Mouse (Mus musculus): ENCODE results near the gene Lrrc26. TPM values are rescaled to one million over a fixed set of nuclear protein-coding genes. Genes with fewer than 3 reads are reported as not detected.
A peak's percentile ranks its signal among the peaks of the same experiment; 100 is the strongest.
"Not testable (repeated sequence)": the region's sequence is repeated elsewhere in the genome, so short reads cannot be mapped to it uniquely, and the experiment has no call there.

Gene Lrrc26
- total RNA-seq (2021), result not detected
- long read RNA-seq, experiment 1, result 0 reads
- long read RNA-seq, experiment 2, result 0 reads

GRCm38 (mm10) chr2:25289651-25290050, at the start of gene Lrrc26:
TSS of gene Lrrc26 (plus strand) at chr2:25289915.
- DNase-seq, result peak; percentile 68

DNA sequence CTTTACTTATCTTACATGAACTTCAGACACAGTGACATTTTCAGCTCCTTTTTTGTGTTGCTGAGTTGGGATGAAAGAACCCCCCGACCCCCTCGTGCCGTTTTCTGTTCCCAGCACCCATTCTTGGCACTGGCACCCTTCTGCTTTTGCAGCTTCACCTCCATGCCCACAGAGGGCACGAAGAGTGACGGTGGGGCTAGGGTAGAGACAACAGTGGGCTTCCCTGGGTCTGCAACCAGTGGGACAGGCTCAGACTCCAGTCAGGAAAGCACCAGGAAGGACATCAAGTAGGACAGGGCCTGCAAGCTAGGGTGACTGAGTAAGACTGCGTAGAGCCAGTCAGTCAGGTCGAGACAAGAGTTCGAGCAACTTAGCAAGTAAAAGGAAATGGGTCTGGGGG, 49.4 kb upstream of the Lrrc26 start:
- no peak for DNase-seq

- DNase-seq, result peak; percentile 81
Observed at GRCm38 (mm10) chr2:25240723-25241437, 48.8 kb upstream of the Lrrc26 start.

- DNase-seq, result no peak
Observed at GRCm38 (mm10) chr2:25241438-25241775, 48.3 kb upstream of the Lrrc26 start.

- no peak for DNase-seq
Observed at GRCm38 (mm10) chr2:25242101-25242506, 47.6 kb upstream of the Lrrc26 start, which contains the start of the genes Rnf208 and Cysrt1. TSS of gene Rnf208 (plus strand) at chr2:25242255. TSS of gene Cysrt1 (minus strand) at chr2:25242452.

- DNase-seq, result no peak
Observed at GRCm38 (mm10) chr2:25243342-25243741, 46.4 kb upstream of the Lrrc26 start.

GRCm38 (mm10) chr2:25244144-25244543, 45.6 kb upstream of the Lrrc26 start:
- DNase-seq, result no peak

DNA sequence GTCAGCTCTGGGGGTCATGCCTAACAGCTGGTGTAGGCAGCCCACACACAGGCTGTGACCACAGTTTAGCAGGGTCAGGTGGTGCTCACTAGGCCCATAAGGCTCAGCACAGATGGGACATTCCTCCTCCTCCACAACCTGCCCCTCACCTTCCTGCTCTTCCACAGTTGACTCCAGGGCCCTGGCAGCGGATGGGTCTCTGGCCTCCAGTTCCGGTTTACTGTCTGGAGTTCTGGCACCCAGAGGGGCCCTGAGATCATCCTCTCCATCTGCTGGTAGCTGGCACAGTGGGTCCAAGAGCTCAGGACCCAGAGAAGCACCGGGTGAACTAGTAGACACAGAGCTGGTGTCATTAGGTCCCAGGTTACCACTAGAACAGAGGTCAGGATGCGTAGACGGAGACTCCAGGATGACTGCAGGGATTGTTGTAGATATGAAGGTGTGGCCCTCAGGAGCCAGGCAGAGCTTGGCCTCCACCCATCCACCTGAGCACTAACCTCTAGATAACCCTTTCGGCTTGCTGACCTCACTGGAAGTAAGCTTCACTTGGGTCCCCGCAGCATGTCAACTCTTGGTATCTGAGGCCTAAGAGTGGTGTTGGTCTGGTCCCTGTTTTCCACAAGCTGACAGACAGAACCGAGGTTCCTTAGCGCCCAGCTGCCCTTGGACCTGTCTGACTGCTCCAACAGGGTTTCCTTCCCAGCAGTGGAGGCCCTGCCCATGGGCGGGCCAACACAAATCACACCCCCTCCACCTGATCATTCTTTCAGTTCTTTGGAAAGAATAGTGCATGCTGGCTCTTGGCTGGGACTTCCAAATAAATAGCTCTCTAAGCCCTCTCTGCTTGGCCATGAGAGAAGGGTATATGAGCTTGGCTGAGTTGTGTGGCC, 43.3 kb upstream of the Lrrc26 start, which contains the start of gene AL732309.1:
AL732309.1 (minus strand) TSS at position 681 of the 890 bp plus-strand sequence.
- DNase-seq, result no peak

- DNase-seq, result no peak
Observed at GRCm38 (mm10) chr2:25252331-25252730, 37.4 kb upstream of the Lrrc26 start.

GRCm38 (mm10) chr2:25255284-25255779, 34.4 kb upstream of the Lrrc26 start, which contains the start of gene Tmem203:
TSS of gene Tmem203 (plus strand) at chr2:25255439.
- DNase-seq, result peak; percentile 93

DNA sequence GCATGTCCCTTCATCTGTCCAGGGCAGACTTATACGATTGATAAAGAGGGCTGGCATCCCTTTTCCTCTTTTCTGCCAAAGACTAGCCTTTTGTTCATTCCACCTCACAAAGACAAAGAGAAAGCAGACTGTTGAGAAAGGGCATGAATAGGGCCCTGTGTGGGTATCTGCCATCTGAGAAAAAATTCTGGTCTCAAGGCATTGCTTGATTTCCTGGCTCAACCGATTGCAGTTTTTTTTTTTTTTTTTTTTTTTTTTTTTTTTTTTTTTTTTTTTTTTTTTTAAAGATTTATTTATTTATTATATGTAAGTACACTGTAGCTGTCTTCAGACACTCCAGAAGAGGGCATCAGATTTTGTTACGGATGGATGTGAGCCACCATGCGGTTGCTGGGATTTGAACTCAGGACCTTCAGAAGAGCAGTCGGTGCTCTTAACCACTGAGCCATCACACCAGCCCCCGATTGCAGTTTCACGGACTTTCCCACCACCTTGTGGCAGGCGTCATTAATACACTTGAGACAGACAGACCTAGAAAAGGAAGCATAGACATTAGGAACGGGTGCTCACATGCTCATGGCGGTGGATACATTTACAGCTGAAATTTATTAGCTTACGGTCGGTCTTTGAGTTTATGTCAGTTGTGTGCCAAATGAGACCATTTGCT, 33.1 kb upstream of the Lrrc26 start:
- DNase-seq, result peak; percentile 61

DNA sequence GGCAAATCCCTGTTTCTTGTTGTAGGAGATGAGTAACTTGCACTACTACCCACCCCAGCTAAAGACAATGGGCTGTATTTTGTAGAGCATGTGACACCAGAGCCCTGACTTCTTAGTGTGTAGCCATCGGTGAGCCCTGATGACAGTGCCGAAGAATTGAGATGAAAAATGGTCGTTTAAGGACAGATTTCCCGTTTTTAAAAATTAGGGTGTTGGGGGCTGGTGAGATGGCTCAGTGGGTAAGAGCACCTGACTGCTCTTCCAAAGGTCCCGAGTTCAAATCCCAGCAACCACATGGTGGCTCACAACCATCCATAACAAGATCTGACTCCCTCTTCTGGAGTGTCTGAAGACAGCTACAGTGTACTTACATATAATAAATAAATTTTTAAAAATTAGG, 32.5 kb upstream of the Lrrc26 start:
- not testable (repeated sequence) for DNase-seq

- no peak for DNase-seq
Observed at GRCm38 (mm10) chr2:25258887-25259286, 30.8 kb upstream of the Lrrc26 start.

DNA sequence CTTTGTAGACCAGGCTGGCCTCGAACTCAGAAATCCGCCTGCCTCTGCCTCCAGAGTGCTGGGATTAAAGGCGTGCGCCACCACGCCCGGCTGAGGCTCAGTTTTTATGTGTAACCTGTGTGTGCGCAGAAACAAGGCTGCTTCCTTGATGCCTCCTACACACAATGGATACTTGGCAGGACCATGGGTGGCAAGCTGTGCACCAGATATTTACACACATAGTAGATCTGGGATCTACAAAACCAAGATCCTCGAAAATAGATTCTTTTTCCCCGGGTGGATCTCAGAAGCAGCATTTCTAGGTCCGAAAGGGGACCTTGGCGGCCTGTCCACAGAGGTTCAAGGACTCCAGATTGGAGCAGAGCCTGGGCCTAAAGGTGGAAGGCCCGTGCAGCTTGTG, 27.8 kb upstream of the Lrrc26 start:
- DNase-seq, result no peak

- peak; percentile 96 for DNase-seq
Observed at GRCm38 (mm10) chr2:25262291-25262767, 27.4 kb upstream of the Lrrc26 start, which contains the start of gene Tprn. TSS of gene Tprn (plus strand) at chr2:25262618.

DNA sequence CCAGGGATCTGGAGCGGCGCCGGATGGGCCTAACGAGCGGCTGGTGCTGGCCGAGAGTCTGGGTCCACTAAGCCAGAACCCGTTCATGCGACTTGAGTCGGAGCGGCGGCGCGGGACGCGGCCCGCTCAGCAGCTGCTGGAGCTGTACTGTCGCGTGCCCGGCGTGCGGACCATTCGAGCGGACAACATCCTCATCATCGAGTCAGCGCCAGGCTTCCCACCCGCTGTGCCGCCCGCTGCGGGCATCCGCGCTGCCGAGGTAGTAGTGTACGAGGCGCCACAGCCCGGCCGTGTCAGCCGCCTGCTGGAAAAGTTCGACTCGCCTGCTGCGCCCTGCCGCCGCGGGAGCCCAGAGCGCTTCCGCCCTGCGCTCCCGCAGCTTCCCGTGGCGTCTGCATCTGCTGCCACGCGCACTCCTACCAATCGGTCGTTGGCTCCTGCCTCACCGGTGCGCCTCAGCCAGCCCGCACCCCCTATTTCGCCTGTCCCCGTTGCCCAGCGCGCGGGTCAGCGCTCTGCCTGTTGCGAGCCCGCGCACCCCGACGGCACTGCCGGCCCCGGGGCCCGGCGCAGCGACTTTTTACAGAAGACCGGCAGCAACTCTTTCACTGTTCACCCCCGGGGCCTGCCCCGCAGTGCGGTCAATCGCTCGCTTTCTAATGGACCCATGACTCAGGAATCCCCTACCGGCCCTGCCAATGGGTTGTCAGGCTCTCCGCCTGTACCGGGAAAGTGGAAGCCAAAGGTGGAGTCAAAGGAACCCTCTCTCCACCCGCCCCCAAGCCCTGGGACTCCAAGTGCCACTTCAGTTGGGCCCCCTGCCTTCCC, 26.7 kb upstream of the Lrrc26 start:
- DNase-seq, result peak; percentile 58

GRCm38 (mm10) chr2:25263623-25264285, 26.0 kb upstream of the Lrrc26 start:
- no peak for DNase-seq

GRCm38 (mm10) chr2:25264286-25264660, 25.4 kb upstream of the Lrrc26 start:
- no peak for DNase-seq

DNA sequence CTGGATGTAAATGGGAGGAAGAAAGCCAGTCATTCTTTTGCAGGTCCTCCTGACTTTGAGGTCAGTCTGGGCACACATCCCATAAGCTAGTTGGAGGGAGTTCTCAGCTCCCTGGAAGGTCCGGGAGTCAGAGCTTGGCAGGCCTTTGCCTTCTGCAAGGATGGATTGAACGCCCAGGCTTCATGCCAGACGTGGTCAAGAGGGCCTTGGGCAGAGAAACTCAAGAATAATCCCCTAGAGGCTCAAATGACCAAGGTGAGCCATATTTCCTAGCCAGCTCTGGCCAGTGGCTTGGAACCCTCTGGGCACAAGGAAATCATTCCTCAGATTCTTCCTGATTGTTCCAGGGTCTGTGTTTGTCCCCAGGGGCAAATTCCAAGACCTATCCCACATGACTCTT, 24.9 kb upstream of the Lrrc26 start:
- peak; percentile 76 for DNase-seq

DNA sequence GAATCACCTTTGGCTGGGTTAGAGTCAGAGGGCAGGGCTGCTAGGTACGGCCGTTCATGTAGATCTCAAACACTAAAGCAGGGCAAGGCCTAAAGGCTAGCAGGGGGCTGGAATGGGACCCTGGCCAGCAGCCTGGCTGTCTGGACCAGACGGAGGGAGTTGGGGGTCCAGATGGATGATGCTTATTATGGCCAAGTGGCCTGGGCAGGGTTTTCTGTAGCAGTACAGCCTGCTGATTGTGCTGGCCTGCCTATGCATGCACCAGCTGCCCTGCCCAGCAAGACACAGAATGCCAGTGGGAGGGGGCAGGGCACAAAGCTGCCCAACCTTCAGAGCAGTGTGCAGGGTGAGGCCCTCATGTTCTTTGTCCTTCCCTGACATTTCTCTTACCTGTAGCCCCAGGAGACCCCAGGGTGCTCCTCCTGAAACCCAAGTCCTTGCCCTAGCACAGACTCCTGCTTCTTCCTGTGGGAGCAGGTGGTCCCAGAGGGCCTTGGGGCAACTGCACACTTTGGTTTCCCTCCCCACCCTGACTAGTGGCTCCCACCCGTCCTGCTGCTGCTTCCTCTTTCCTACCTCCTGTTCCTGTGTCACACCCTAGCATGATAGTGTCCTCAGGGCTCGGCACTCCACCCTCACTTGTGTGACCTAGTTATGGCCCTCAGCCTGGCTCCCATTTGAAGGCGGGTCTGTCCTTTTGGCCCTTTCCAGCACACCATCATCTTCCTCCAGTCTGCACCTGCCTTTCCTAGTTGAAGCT, 23.6 kb upstream of the Lrrc26 start:
- DNase-seq, result no peak

All from adrenal gland, postnatal 10 days (tissue).